Mouse (Mus musculus): Measurements from ENCODE around the gene G6pc2. TPM values are rescaled to one million over a fixed set of nuclear protein-coding genes. Genes with fewer than 3 reads are reported as not detected.

G6pc2 gene
- not detected in 2 replicates for polyA plus RNA-seq (2015; fragmentation: Nextera tagmentation; extraction: Ambion mirVana)

GRCm38 (mm10) chr2:69210773-69211172, at the start of gene G6pc2:
Gene G6pc2 (plus strand): TSS chr2:69211073.
- DNase-seq, result no peak
- Histone ChIP-seq H3K9me3 (ENCODE audit: low read length) (no peaks in the 10 kb centered on the region), H3K4me2 (ENCODE audit: low read depth, low read length) (no peak within 1 kb of the TSS), H3K4me1 (ENCODE audit: insufficient read depth) (no peaks in the 10 kb centered on the region), H3K27ac (ENCODE audit: low read depth) (no peak within 1 kb of the TSS), H3K9ac (replicated peaks) (no peak within 1 kb of the TSS), H3K36me3 (replicated peaks; ENCODE audit: insufficient read depth, low read length) (no peaks in the 10 kb centered on the region), H3K4me3 (ENCODE audit: low read depth, low read length) (no peak within 1 kb of the TSS), H3K27me3 (ENCODE audit: insufficient read depth, low read length) (no peaks in the 10 kb centered on the region)
- no peak for ATAC-seq
- WGBS (ENCODE audit: insufficient replicate concordance), result 84% methylated on average over 7 of the region's 7 CpGs
- no peak for TF ChIP-seq EP300 (IDR thresholded peaks at IDR 0.05; ENCODE audit: low read depth)

DNA sequence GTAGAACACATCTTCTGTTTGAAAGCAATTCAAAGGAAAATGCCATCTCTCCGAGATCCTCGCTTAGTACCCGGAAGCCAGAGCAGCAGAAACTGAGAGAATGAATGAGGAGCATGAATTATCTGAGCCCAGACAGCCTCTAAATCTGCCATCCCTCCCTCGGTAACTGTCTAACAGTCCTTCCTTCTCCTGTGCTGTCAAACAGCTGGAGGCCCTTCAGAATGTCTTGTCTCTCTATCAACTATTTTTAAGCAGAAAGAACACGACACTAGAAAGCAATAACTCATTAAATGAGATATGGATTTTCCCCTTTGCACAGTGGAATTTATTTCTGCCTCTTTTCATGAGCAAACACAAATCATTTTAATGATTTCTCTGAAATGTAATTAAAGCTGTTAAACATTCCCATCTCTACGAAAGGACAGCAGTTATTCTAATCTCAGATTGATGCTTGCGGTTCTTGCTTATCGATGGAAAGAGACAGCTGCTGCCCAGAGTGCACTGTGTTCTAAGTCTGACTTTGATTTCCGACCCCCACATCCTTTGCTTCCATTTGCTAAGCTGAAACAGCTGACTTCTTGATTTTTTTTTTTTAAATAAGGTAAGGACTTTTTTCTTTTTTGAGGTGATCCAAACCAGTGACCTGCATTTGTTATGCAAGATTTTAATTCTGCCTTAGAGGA, 40.3 kb upstream of the G6pc2 start:
- H3K9ac ChIP-seq (replicated peaks), result no peak overlapping the region
- H3K36me3 ChIP-seq (replicated peaks; ENCODE audit: insufficient read depth, low read length), result no peaks in the 10 kb centered on the region
- no peaks in the 10 kb centered on the region for H3K27me3 ChIP-seq (ENCODE audit: insufficient read depth, low read length)
- DNase-seq (no peak), ATAC-seq (no peak)
- H3K4me2 ChIP-seq (ENCODE audit: low read depth, low read length), result no peak overlapping the region
- no peak for TF ChIP-seq EP300 (IDR thresholded peaks at IDR 0.05; ENCODE audit: low read depth)
- TF ChIP-seq CTCF (IDR thresholded peaks at IDR 0.05; ENCODE audit: low read depth), result no peak
- H3K4me3 ChIP-seq (ENCODE audit: low read depth, low read length), result no peak overlapping the region
- no peaks in the 10 kb centered on the region for H3K4me1 ChIP-seq (ENCODE audit: insufficient read depth)
- WGBS (ENCODE audit: insufficient replicate concordance), result 75% methylated on average over 9 of the region's 9 CpGs
- no peak overlapping the region for H3K27ac ChIP-seq (ENCODE audit: low read depth)
- H3K9me3 ChIP-seq (ENCODE audit: low read length), result no peaks in the 10 kb centered on the region

GRCm38 (mm10) chr2:69175296-69175695, 35.6 kb upstream of the G6pc2 start:
- WGBS (ENCODE audit: insufficient replicate concordance), result 74% methylated on average over 5 of the region's 5 CpGs
- no peaks in the 10 kb centered on the region for H3K27me3 ChIP-seq (ENCODE audit: insufficient read depth, low read length)
- no peaks in the 10 kb centered on the region for H3K4me1 ChIP-seq (ENCODE audit: insufficient read depth)
- ATAC-seq (no peak), DNase-seq (no peak)
- no peak for TF ChIP-seq EP300 (IDR thresholded peaks at IDR 0.05; ENCODE audit: low read depth)
- TF ChIP-seq CTCF (IDR thresholded peaks at IDR 0.05; ENCODE audit: low read depth), result no peak
- H3K9me3 ChIP-seq (ENCODE audit: low read length), result no peaks in the 10 kb centered on the region
- no peak overlapping the region for H3K4me3 ChIP-seq (ENCODE audit: low read depth, low read length)
- no peak overlapping the region for H3K27ac ChIP-seq (ENCODE audit: low read depth)
- H3K4me2 ChIP-seq (ENCODE audit: low read depth, low read length), result no peak overlapping the region
- H3K36me3 ChIP-seq (replicated peaks; ENCODE audit: insufficient read depth, low read length), result peaks cover 3% of the 10 kb centered on the region
- H3K9ac ChIP-seq (replicated peaks), result no peak overlapping the region

GRCm38 (mm10) chr2:69179721-69180120, 31.2 kb upstream of the G6pc2 start:
- no peak for TF ChIP-seq CTCF (IDR thresholded peaks at IDR 0.05; ENCODE audit: low read depth)
- no peak for TF ChIP-seq EP300 (IDR thresholded peaks at IDR 0.05; ENCODE audit: low read depth)
- no peak overlapping the region for H3K9ac ChIP-seq (replicated peaks)
- no peak overlapping the region for H3K4me2 ChIP-seq (ENCODE audit: low read depth, low read length)
- H3K36me3 ChIP-seq (replicated peaks; ENCODE audit: insufficient read depth, low read length), result peaks cover 13% of the 10 kb centered on the region
- H3K27ac ChIP-seq (ENCODE audit: low read depth), result no peak overlapping the region
- H3K4me3 ChIP-seq (ENCODE audit: low read depth, low read length), result no peak overlapping the region
- H3K27me3 ChIP-seq (ENCODE audit: insufficient read depth, low read length), result no peaks in the 10 kb centered on the region
- ATAC-seq (no peak), DNase-seq (no peak)
- 87% methylated on average over 4 of the region's 4 CpGs for WGBS (ENCODE audit: insufficient replicate concordance)
- no peaks in the 10 kb centered on the region for H3K9me3 ChIP-seq (ENCODE audit: low read length)
- H3K4me1 ChIP-seq (ENCODE audit: insufficient read depth), result no peaks in the 10 kb centered on the region

- no peak for TF ChIP-seq EP300 (IDR thresholded peaks at IDR 0.05; ENCODE audit: low read depth)
- no peak for TF ChIP-seq CTCF (IDR thresholded peaks at IDR 0.05; ENCODE audit: low read depth)
These were observed 22.9 kb upstream of the G6pc2 start for GRCm38 (mm10) chr2:69187990-69188389.

DNA sequence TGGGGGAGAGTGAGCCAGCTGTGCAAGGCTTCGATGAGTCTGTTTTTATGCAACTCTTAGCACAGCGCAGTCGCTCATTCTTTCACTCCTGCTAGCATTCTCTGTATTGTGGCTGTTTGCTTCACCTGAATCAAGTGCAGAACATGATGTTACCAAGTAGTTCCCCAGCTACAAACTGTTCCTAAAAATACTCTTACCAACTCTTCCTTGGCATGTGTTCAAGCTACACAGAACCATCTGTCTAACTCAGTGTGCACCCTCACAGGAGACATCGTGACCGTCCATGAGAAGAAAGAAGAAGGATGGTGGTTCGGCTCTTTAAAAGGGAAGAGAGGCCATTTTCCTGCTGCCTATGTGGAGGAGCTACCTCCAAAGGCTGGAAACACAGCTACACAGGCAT, 22.1 kb upstream of the G6pc2 start:
- no peaks in the 10 kb centered on the region for H3K4me1 ChIP-seq (ENCODE audit: insufficient read depth)
- H3K9me3 ChIP-seq (ENCODE audit: low read length), result no peaks in the 10 kb centered on the region
- H3K27ac ChIP-seq (ENCODE audit: low read depth), result no peak overlapping the region
- no peak overlapping the region for H3K9ac ChIP-seq (replicated peaks)
- peaks cover 26% of the 10 kb centered on the region for H3K36me3 ChIP-seq (replicated peaks; ENCODE audit: insufficient read depth, low read length)
- ATAC-seq (no peak), DNase-seq (no peak)
- no peak overlapping the region for H3K4me2 ChIP-seq (ENCODE audit: low read depth, low read length)
- 78% methylated on average over 6 of the region's 6 CpGs for WGBS (ENCODE audit: insufficient replicate concordance)
- TF ChIP-seq CTCF (IDR thresholded peaks at IDR 0.05; ENCODE audit: low read depth), result no peak
- TF ChIP-seq EP300 (IDR thresholded peaks at IDR 0.05; ENCODE audit: low read depth), result no peak
- H3K27me3 ChIP-seq (ENCODE audit: insufficient read depth, low read length), result no peaks in the 10 kb centered on the region
- no peak overlapping the region for H3K4me3 ChIP-seq (ENCODE audit: low read depth, low read length)

More at GRCm38 (mm10) chr2:69187990-69188389, 22.9 kb upstream of the G6pc2 start:
- Histone ChIP-seq H3K4me1 (ENCODE audit: insufficient read depth) (no peaks in the 10 kb centered on the region), H3K9me3 (ENCODE audit: low read length) (no peaks in the 10 kb centered on the region), H3K27me3 (ENCODE audit: insufficient read depth, low read length) (no peaks in the 10 kb centered on the region), H3K4me2 (ENCODE audit: low read depth, low read length) (no peak overlapping the region), H3K9ac (replicated peaks) (no peak overlapping the region), H3K27ac (ENCODE audit: low read depth) (no peak overlapping the region), H3K4me3 (ENCODE audit: low read depth, low read length) (no peak overlapping the region), H3K36me3 (replicated peaks; ENCODE audit: insufficient read depth, low read length) (peaks cover 20% of the 10 kb centered on the region)
- WGBS (ENCODE audit: insufficient replicate concordance), result 85% methylated on average over 2 of the region's 2 CpGs
- ATAC-seq (no peak), DNase-seq (no peak)
